Mouse (Mus musculus) activated CD4-positive, CD25-positive, alpha-beta regulatory T cell, adult 4 months (primary cell): ENCODE data around the gene Abat. TPM values are rescaled to one million over a fixed set of nuclear protein-coding genes. Genes with fewer than 3 reads are reported as not detected.

Source experiments
- ATAC-seq: one replicate; pipeline ENCODE4 v1.8.0; 2017
- polyA plus RNA-seq, 2 experiments: library from polyadenylated mRNA; unstranded; fragments of 100-300 nt; shearing (Covaris generic); gene quantifications; one replicate each; pipeline ENCODE4 v1.2.1; 2017

The Abat gene
- polyA plus RNA-seq, 2 experiments from 2014 or later, result 1.3 TPM

- peak; percentile 69 for ATAC-seq
Observed at GRCm38 (mm10) chr16:8637217-8638051, 124.2 kb downstream of the Abat start, which contains the start of the genes Pmm2 and Tmem186. Gene Pmm2, plus strand, starts transcription at chr16:8637674. Gene Tmem186, minus strand, starts transcription at chr16:8637712.

GRCm38 (mm10) chr16:8638131-8638530, 124.9 kb downstream of the Abat start:
- no peak for ATAC-seq

GRCm38 (mm10) chr16:8639466-8640191, 126.4 kb downstream of the Abat start:
- peak; percentile 42 for ATAC-seq

GRCm38 (mm10) chr16:8643855-8644254, 130.6 kb downstream of the Abat start:
- peak; percentile 72 for ATAC-seq

GRCm38 (mm10) chr16:8645546-8645945, 132.3 kb downstream of the Abat start:
- ATAC-seq, result no peak

GRCm38 (mm10) chr16:8650007-8650406, 136.8 kb downstream of the Abat start:
- no peak for ATAC-seq

GRCm38 (mm10) chr16:8655108-8655507, 141.9 kb downstream of the Abat start:
- no peak for ATAC-seq

- ATAC-seq, result peak; percentile 64
Observed at GRCm38 (mm10) chr16:8655599-8655998, 142.4 kb downstream of the Abat start.

- no peak for ATAC-seq
Observed at GRCm38 (mm10) chr16:8656256-8656655, 143.0 kb downstream of the Abat start.

GRCm38 (mm10) chr16:8658349-8658748, 145.1 kb downstream of the Abat start:
- no peak for ATAC-seq

GRCm38 (mm10) chr16:8658764-8659163, 145.5 kb downstream of the Abat start:
- ATAC-seq, result no peak

- ATAC-seq, result no peak
Observed at GRCm38 (mm10) chr16:8663022-8663421, 149.8 kb downstream of the Abat start.

- ATAC-seq, result no peak
Observed at GRCm38 (mm10) chr16:8663606-8664539, 150.6 kb downstream of the Abat start.

GRCm38 (mm10) chr16:8665367-8665766, 152.1 kb downstream of the Abat start:
- no peak for ATAC-seq

GRCm38 (mm10) chr16:8666452-8666851, 153.2 kb downstream of the Abat start:
- ATAC-seq, result no peak

- no peak for ATAC-seq
Observed at GRCm38 (mm10) chr16:8667261-8667660, 154.0 kb downstream of the Abat start.

GRCm38 (mm10) chr16:8667814-8668213, 154.6 kb downstream of the Abat start:
- no peak for ATAC-seq

- ATAC-seq, result no peak
Observed at GRCm38 (mm10) chr16:8668386-8668785, 155.2 kb downstream of the Abat start.

- ATAC-seq, result no peak
Observed at GRCm38 (mm10) chr16:8669432-8669831, 156.2 kb downstream of the Abat start.

GRCm38 (mm10) chr16:8670041-8671035, 157.1 kb downstream of the Abat start:
- no peak for ATAC-seq
